Mouse (Mus musculus): ENCODE data around the gene Prdm10. TPM values are rescaled to one million over a fixed set of nuclear protein-coding genes. Genes with fewer than 3 reads are reported as not detected.

Prdm10 gene
- polyA plus RNA-seq, 1 experiment from 2014 or later = 1.2 TPM

DNA sequence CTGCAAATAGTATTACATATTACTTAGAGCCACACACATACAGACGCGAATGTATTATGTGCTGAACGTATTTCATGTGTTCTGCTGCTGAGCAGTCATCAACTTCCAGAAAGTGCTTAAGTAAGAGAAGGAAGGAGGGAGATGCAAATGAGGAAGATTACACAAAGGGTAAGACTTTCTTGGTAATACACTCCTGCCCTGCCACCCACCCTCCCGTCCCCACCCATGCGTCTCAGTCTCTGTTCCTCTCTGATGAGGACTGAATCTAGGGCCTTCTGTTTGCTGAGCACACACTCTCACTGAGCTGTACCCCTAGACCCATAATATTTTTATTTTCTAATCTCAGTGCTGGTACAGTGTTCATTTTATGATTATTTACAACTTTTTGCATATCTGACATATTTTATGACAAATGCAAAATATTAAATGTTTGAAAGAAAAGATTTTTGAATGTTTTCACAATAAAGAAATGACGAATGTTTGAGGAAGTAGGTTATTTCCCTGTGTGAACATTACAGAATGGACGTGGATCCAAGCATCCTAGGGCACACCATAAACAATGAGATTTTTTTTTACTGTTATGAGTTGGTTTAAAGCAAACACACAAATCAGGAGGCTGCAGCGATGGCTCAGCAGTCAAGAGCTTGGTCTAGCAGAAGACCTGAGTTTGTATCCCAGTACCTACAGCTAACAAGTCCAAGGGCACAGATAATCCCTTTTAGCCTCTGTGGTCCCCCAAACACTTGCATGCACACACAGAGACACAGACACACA is 32.7 kb upstream of the Prdm10 start:
- TF ChIP-seq CTCF (IDR thresholded peaks at IDR 0.05; ENCODE audit: low read depth) = no peak
- Histone ChIP-seq H3K36me3 (ENCODE audit: control insufficient read depth, insufficient read depth) (no peaks in the 10 kb centered on the region), H3K4me2 (replicated peaks; ENCODE audit: low read depth) (no peak overlapping the region), H3K4me1 (replicated peaks; ENCODE audit: control insufficient read depth, insufficient read depth, low read length) (no peaks in the 10 kb centered on the region), H3K4me3 (ENCODE audit: low read depth, low read length) (no peak overlapping the region), H3K9me3 (ENCODE audit: control insufficient read depth) (no peaks in the 10 kb centered on the region), H3K27ac (ENCODE audit: low read depth, low read length) (no peak overlapping the region), H3K9ac (ENCODE audit: low read depth, low read length) (no peak overlapping the region), H3K27me3 (replicated peaks; ENCODE audit: control insufficient read depth, insufficient read depth, low read length) (no peaks in the 10 kb centered on the region)
- WGBS = 70% methylated on average over 8 of the region's 8 CpGs
- no peak for ATAC-seq

GRCm38 (mm10) chr9:31252182-31252799 is 28.0 kb upstream of the Prdm10 start:
- no peak overlapping the region for H3K27ac ChIP-seq (ENCODE audit: low read depth, low read length)
- H3K4me2 ChIP-seq (replicated peaks; ENCODE audit: low read depth) = 0 out of 2 replicates have a peak overlapping the region, but pooled peaks have one; percentile 0
- no peak overlapping the region for H3K9ac ChIP-seq (ENCODE audit: low read depth, low read length)
- 47% methylated on average over 10 of the region's 10 CpGs for WGBS
- H3K36me3 ChIP-seq (ENCODE audit: control insufficient read depth, insufficient read depth) = no peaks in the 10 kb centered on the region
- H3K9me3 ChIP-seq (ENCODE audit: control insufficient read depth) = no peaks in the 10 kb centered on the region
- ATAC-seq = peak; percentile 70; the same call in 1 of the 2 replicates
- H3K4me1 ChIP-seq (replicated peaks; ENCODE audit: control insufficient read depth, insufficient read depth, low read length) = peaks cover 7% of the 10 kb centered on the region; the same call in 1 of the 2 replicates
- H3K4me3 ChIP-seq (ENCODE audit: low read depth, low read length) = no peak overlapping the region
- H3K27me3 ChIP-seq (replicated peaks; ENCODE audit: control insufficient read depth, insufficient read depth, low read length) = no peaks in the 10 kb centered on the region
- no peak for TF ChIP-seq CTCF (IDR thresholded peaks at IDR 0.05; ENCODE audit: low read depth)

GRCm38 (mm10) chr9:31253311-31253734 is 27.0 kb upstream of the Prdm10 start:
- H3K4me3 ChIP-seq (ENCODE audit: low read depth, low read length) = no peak overlapping the region

DNA sequence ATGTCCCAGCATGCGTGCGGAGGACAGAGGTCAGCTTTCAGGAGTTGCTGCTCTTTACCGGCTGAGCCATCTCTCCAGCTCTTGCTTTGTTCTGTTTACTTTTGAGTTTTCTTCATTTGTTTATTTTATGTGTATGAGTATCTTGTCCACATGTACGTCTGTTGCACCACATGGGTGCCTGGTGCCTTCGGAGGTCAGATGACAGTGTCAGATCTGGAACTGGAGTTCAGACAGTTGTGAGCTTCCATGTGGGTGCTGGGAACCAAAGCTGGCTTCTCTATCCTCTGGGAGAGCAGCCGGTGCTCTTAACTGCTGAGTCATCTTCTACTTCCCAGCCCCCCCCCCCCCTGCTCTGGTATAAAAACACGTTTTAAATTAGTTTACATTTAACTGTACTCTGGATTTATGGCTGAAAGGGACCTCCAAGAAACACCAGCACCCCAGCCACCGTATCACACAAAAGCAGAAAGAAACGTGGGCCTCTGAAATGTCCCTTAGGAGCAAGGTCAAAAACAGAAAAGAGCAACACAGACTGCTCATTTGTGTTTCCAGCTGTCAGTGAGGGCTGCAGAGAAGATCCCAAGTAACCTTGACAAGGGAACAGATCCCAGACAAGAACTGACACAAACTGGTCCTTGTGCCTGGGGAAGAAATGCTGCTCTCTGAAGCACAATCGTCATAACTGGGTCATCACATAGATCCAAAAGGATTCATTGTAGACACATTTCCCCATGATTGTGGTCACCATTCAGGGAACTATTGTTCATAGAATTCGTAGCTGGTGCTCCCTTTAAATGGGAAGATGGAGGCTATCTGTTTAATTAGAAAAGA is 26.3 kb upstream of the Prdm10 start:
- WGBS = 45% methylated on average over 11 of the region's 11 CpGs
- Histone ChIP-seq H3K27ac (ENCODE audit: low read depth, low read length) (peak overlapping the region; percentile 70), H3K4me3 (ENCODE audit: low read depth, low read length) (no peak overlapping the region), H3K9me3 (ENCODE audit: control insufficient read depth) (no peaks in the 10 kb centered on the region), H3K27me3 (replicated peaks; ENCODE audit: control insufficient read depth, insufficient read depth, low read length) (no peaks in the 10 kb centered on the region), H3K36me3 (ENCODE audit: control insufficient read depth, insufficient read depth) (no peaks in the 10 kb centered on the region), H3K4me2 (replicated peaks; ENCODE audit: low read depth) (peak overlapping the region; percentile 22; the same call in 1 of the 2 replicates), H3K9ac (ENCODE audit: low read depth, low read length) (no peak overlapping the region), H3K4me1 (replicated peaks; ENCODE audit: control insufficient read depth, insufficient read depth, low read length) (peaks cover 7% of the 10 kb centered on the region; the same call in 1 of the 2 replicates)
- no peak for TF ChIP-seq CTCF (IDR thresholded peaks at IDR 0.05; ENCODE audit: low read depth)
- ATAC-seq = no peak

More at GRCm38 (mm10) chr9:31253311-31253734, 27.0 kb upstream of the Prdm10 start:
- no peak for TF ChIP-seq CTCF (IDR thresholded peaks at IDR 0.05; ENCODE audit: low read depth)
- Histone ChIP-seq H3K27ac (ENCODE audit: low read depth, low read length) (peak overlapping the region; percentile 70), H3K27me3 (replicated peaks; ENCODE audit: control insufficient read depth, insufficient read depth, low read length) (no peaks in the 10 kb centered on the region), H3K4me2 (replicated peaks; ENCODE audit: low read depth) (peak overlapping the region; percentile 22; the same call in 1 of the 2 replicates), H3K9ac (ENCODE audit: low read depth, low read length) (no peak overlapping the region), H3K36me3 (ENCODE audit: control insufficient read depth, insufficient read depth) (no peaks in the 10 kb centered on the region), H3K4me1 (replicated peaks; ENCODE audit: control insufficient read depth, insufficient read depth, low read length) (peaks cover 7% of the 10 kb centered on the region; the same call in 1 of the 2 replicates), H3K9me3 (ENCODE audit: control insufficient read depth) (no peaks in the 10 kb centered on the region)
- ATAC-seq = no peak
- whole genome bisulfite sequencing = 36% methylated on average over 10 of the region's 10 CpGs

- peaks cover 7% of the 10 kb centered on the region; the same call in 1 of the 2 replicates for H3K4me1 ChIP-seq (replicated peaks; ENCODE audit: control insufficient read depth, insufficient read depth, low read length)
- no peak overlapping the region for H3K27ac ChIP-seq (ENCODE audit: low read depth, low read length)
- no peak overlapping the region; the same call in 1 of the 2 replicates for H3K4me2 ChIP-seq (replicated peaks; ENCODE audit: low read depth)
- no peaks in the 10 kb centered on the region for H3K27me3 ChIP-seq (replicated peaks; ENCODE audit: control insufficient read depth, insufficient read depth, low read length)
- WGBS = 47% methylated on average over 7 of the region's 7 CpGs
- H3K9ac ChIP-seq (ENCODE audit: low read depth, low read length) = no peak overlapping the region
- peak; percentile 67 for ATAC-seq
- H3K36me3 ChIP-seq (ENCODE audit: control insufficient read depth, insufficient read depth) = no peaks in the 10 kb centered on the region
- no peaks in the 10 kb centered on the region for H3K9me3 ChIP-seq (ENCODE audit: control insufficient read depth)
- H3K4me3 ChIP-seq (ENCODE audit: low read depth, low read length) = no peak overlapping the region
- TF ChIP-seq CTCF (IDR thresholded peaks at IDR 0.05; ENCODE audit: low read depth) = no peak
These were observed 25.7 kb upstream of the Prdm10 start for GRCm38 (mm10) chr9:31254697-31255004.

GRCm38 (mm10) chr9:31255953-31256352 is 24.4 kb upstream of the Prdm10 start:
- WGBS = 88% methylated on average over 7 of the region's 7 CpGs
- no peak for ATAC-seq
- Histone ChIP-seq H3K36me3 (ENCODE audit: control insufficient read depth, insufficient read depth) (no peaks in the 10 kb centered on the region), H3K4me2 (replicated peaks; ENCODE audit: low read depth) (no peak overlapping the region), H3K9ac (ENCODE audit: low read depth, low read length) (no peak overlapping the region), H3K4me1 (replicated peaks; ENCODE audit: control insufficient read depth, insufficient read depth, low read length) (peaks cover 7% of the 10 kb centered on the region; the same call in 1 of the 2 replicates), H3K4me3 (ENCODE audit: low read depth, low read length) (no peak overlapping the region), H3K27ac (ENCODE audit: low read depth, low read length) (no peak overlapping the region), H3K9me3 (ENCODE audit: control insufficient read depth) (no peaks in the 10 kb centered on the region), H3K27me3 (replicated peaks; ENCODE audit: control insufficient read depth, insufficient read depth, low read length) (no peaks in the 10 kb centered on the region)
- TF ChIP-seq CTCF (IDR thresholded peaks at IDR 0.05; ENCODE audit: low read depth) = no peak

Measured in intestine, postnatal 0 days (tissue).